Mouse (Mus musculus) E14TG2a.4 (cell line): ENCODE results near the gene AL731706.1.

ENCODE experiments used
- CTCF ChIP-seq: conservative IDR thresholded peaks from 2 replicates; pipeline ENCODE4 v1.5.1; 2014; ENCODE audit warnings: low read length
- NANOG ChIP-seq: IDR thresholded peaks from 2 replicates; pipeline ENCODE4 v1.6.1; 2014; ENCODE audit warnings: borderline replicate concordance, low read length, mixed read lengths
- POU5F1 ChIP-seq: IDR thresholded peaks from 2 replicates; pipeline ENCODE4 v1.6.1; 2014; ENCODE audit warnings: low read length, borderline replicate concordance

DNA sequence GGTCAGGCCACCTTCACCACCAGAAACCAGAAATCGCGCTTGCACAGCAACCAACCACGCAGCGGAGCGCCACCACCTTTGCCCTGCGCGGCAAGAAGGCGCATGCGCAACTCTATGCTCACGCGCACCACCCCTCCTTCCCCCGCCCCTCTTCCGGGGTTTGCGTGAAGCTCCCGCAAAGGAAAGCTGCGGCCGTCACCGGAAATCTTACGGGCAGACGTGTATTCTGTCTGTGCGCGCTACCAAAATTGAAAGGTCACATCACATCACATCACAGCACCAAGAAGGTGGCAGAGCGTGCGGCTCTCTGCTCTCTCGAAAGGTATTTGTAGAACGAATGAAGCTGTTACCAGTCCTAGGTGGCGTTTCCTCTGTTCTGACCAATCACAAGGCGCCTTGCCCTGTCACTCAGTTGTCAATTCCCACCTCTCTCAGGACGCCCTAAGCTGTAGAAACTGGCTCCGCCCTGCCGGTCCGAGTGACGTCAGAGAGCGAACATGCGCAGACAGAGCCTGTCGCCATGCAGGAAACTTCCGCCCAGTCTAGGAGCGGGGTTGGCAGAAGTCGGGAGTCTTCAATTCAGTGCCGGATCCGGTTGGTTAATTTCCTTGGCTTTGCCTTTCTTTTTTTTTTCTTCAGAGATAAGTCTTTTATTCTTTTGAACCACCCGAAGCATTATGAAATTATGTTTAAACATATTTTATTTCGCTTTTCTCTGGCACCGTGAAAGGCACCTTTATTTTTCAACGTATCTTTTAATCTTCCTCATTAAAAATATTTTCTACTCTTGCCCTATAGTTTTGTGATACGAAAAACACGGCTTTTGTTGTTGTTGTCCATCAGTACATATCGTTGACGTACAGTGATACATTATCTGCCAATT, at the start of gene AL731706.1, which contains the start of the genes Slx4ip and Mkks:
- TF ChIP-seq CTCF, result no peak
- TF ChIP-seq NANOG, result no peak
- TF ChIP-seq POU5F1, result no peak
